Mouse (Mus musculus) midbrain, postnatal 0 days (tissue): ENCODE data around the gene Mynn. TPM values are rescaled to one million over a fixed set of nuclear protein-coding genes. Genes with fewer than 3 reads are reported as not detected.

ENCODE experiments used
- ATAC-seq: fragments of 200-750 bp; cut with Nextera tagmentation; 2 replicates; pipeline ENCODE4 v1.8.0; 2017; ENCODE audit warnings: moderate number of reproducible peaks, mild to moderate bottlenecking, moderate TSS enrichment, moderate library complexity; ENCODE audit not compliant: low FRiP score
- DNase-seq: peaks from one replicate; pipeline ENCODE4 v3.0.0-alpha.2; 2015; ENCODE audit warnings: low spot score
- H3K27ac ChIP-seq: fragments of 300-500 bp; sonication (generic); 2 replicates; pipeline ENCODE4 v1.5.1; 2014; ENCODE audit warnings: low read depth, mild to moderate bottlenecking, low read length, mixed read lengths
- H3K27me3 ChIP-seq: fragments of 300-500 bp; sonication (generic); 2 replicates; pipeline ENCODE4 v1.6.1; 2014; ENCODE audit warnings: low read length, control low read depth, mixed read lengths; ENCODE audit not compliant: insufficient read depth
- H3K36me3 ChIP-seq: fragments of 300-500 bp; sonication (generic); 2 replicates; pipeline ENCODE4 v1.6.1; 2014; ENCODE audit warnings: low read length, control low read depth, mixed read lengths; ENCODE audit not compliant: insufficient read depth
- H3K4me1 ChIP-seq: fragments of 300-500 bp; sonication (generic); 2 replicates; pipeline ENCODE4 v1.6.1; 2014; ENCODE audit warnings: mild to moderate bottlenecking, control low read depth, antibody characterized with exemption, low read length, mixed read lengths; ENCODE audit not compliant: insufficient read depth
- H3K4me2 ChIP-seq: fragments of 300-500 bp; sonication (generic); 2 replicates; pipeline ENCODE4 v1.6.1; 2014; ENCODE audit warnings: low read depth, mild to moderate bottlenecking, low read length, mixed read lengths; ENCODE audit not compliant: poor library complexity, severe bottlenecking
- H3K4me3 ChIP-seq: fragments of 300-500 bp; sonication (generic); 2 replicates; pipeline ENCODE4 v1.5.1; 2014; ENCODE audit warnings: low read depth, mild to moderate bottlenecking, low read length, moderate library complexity
- H3K9ac ChIP-seq: fragments of 300-500 bp; sonication (generic); replicated peaks from 2 replicates; pipeline ENCODE4 v1.6.1; 2014; ENCODE audit warnings: mild to moderate bottlenecking, low read length, moderate library complexity, mixed read lengths; ENCODE audit not compliant: poor library complexity, severe bottlenecking
- H3K9me3 ChIP-seq: fragments of 300-500 bp; sonication (generic); 2 replicates; pipeline ENCODE4 v1.6.1; 2016; ENCODE audit warnings: low read length, control low read depth
- CTCF ChIP-seq: IDR thresholded peaks from 2 replicates; pipeline ENCODE4 v1.5.1; 2016; ENCODE audit warnings: antibody characterized with exemption, mild to moderate bottlenecking
- WGBS: fragments of 180-500 bp; shearing (Covaris S2); extraction: QIAGEN DNeasy Blood & Tissue Kit; methylation state at CpG from one replicate; pipeline ENCODE4 v1.1.7; 2014; 5-methylcytosine and 5-hydroxymethylcytosine counted together
- polyA plus RNA-seq: library from polyadenylated mRNA; unstranded; fragments of >200 nt; fragmentation: Nextera tagmentation; extraction: Ambion mirVana; gene quantifications from 2 replicates; pipeline ENCODE4 v1.2.1, GENCODE M21; 2015
- total RNA-seq: library from RNA; depleted of rRNA; stranded (reverse); fragments of >200 nt; gene quantifications from 2 replicates; pipeline ENCODE4 v1.2.3, GENCODE M21; 2014

The Mynn gene
- total and polyA plus RNA-seq, 2 experiments from 2014 or later, result 17.2 to 19.0 TPM

DNA sequence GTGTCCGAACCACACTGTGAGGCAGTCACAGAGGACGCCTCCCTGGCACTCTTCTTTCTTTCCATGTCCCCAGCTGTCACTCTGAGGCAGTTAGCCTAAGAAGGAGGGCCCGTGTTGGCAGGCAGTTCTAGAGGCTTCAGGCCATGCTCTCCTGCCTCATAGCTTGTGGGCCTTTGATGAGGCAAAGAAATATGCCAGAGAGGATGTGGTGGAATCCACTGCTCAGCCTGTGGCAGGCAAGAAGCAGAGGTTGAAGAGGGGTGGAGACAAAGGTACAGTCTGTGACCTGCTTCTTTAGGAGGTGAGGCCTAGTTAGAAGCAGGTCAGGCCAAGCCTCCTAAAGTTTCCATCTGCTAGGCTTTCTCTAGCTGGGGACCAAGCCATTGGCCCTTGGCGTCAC, 9.1 kb downstream of the Mynn start:
- no peak for TF ChIP-seq CTCF
- H3K27me3 ChIP-seq, result no peaks in the 10 kb centered on the region
- H3K9me3 ChIP-seq, result no peaks in the 10 kb centered on the region
- H3K27ac ChIP-seq, result no peak overlapping the region
- no peak for DNase-seq
- H3K36me3 ChIP-seq, result peaks cover 40% of the 10 kb centered on the region
- no peak overlapping the region for H3K9ac ChIP-seq
- no peaks in the 10 kb centered on the region for H3K4me1 ChIP-seq
- no peak overlapping the region for H3K4me2 ChIP-seq
- ATAC-seq, result no peak
- no peak overlapping the region for H3K4me3 ChIP-seq
- WGBS, result 91% methylated on average over 4 of the region's 4 CpGs

- no peak overlapping the region for H3K9ac ChIP-seq
- DNase-seq (no peak), ATAC-seq (no peak)
- no peaks in the 10 kb centered on the region for H3K27me3 ChIP-seq
- no peak overlapping the region for H3K27ac ChIP-seq
- 95% methylated on average over 8 of the region's 8 CpGs for WGBS
- no peaks in the 10 kb centered on the region for H3K9me3 ChIP-seq
- TF ChIP-seq CTCF, result no peak
- H3K4me2 ChIP-seq, result no peak overlapping the region
- H3K4me1 ChIP-seq, result no peaks in the 10 kb centered on the region
- no peak overlapping the region for H3K4me3 ChIP-seq
- H3K36me3 ChIP-seq, result peaks cover 38% of the 10 kb centered on the region
These were observed 18.3 kb downstream of the Mynn start for GRCm38 (mm10) chr3:30620132-30620531.

GRCm38 (mm10) chr3:30633681-30634080, 31.8 kb downstream of the Mynn start:
- H3K4me3 ChIP-seq, result no peak overlapping the region
- H3K27me3 ChIP-seq, result no peaks in the 10 kb centered on the region
- no peak overlapping the region for H3K9ac ChIP-seq
- WGBS, result 64% methylated on average over 3 of the region's 3 CpGs
- no peak for ATAC-seq
- no peak overlapping the region for H3K27ac ChIP-seq
- DNase-seq, result peak; percentile 19
- no peak overlapping the region for H3K4me2 ChIP-seq
- peak; percentile 43 for TF ChIP-seq CTCF
- H3K36me3 ChIP-seq, result no peaks in the 10 kb centered on the region
- no peaks in the 10 kb centered on the region for H3K9me3 ChIP-seq
- H3K4me1 ChIP-seq, result no peaks in the 10 kb centered on the region

GRCm38 (mm10) chr3:30635629-30636028, 33.8 kb downstream of the Mynn start:
- DNase-seq, result no peak
- TF ChIP-seq CTCF, result no peak
- H3K27me3 ChIP-seq, result no peaks in the 10 kb centered on the region
- H3K27ac ChIP-seq, result no peak overlapping the region
- H3K4me2 ChIP-seq, result no peak overlapping the region
- H3K4me3 ChIP-seq, result no peak overlapping the region
- no peaks in the 10 kb centered on the region for H3K4me1 ChIP-seq
- ATAC-seq, result no peak
- 89% methylated on average over 4 of the region's 4 CpGs for WGBS
- no peaks in the 10 kb centered on the region for H3K9me3 ChIP-seq
- H3K9ac ChIP-seq, result no peak overlapping the region
- no peaks in the 10 kb centered on the region for H3K36me3 ChIP-seq

DNA sequence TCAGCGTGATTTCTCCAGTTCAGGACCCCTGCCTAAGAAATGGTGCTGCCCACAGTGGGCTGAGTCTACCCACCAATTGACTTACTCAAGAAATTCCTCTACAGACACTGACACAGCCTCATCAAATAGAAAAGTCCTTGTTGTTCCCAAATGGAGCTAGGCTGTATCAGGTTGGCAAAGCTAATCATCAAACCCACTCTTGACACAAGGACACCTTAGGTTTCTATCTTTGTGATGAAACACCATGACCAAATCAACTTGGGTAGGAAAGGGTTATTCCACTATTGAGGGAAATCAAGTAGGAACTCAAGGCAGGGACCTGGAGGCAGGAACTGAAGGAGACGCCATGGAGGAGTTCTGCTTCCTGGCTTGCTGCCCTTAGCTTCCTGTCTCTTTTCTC, 42.3 kb downstream of the Mynn start, which contains the start of gene Lrriq4:
Lrriq4 (plus strand) TSS at position 301 of the 400 bp plus-strand sequence.
- Histone ChIP-seq H3K27me3 (no peaks in the 10 kb centered on the region), H3K36me3 (no peaks in the 10 kb centered on the region), H3K4me3 (no peak within 1 kb of the TSS), H3K4me1 (0 out of 2 replicates have a peak, but pooled peaks cover 5% of the 10 kb centered on the region), H3K4me2 (no peak within 1 kb of the TSS), H3K27ac (no peak within 1 kb of the TSS), H3K9me3 (no peaks in the 10 kb centered on the region), H3K9ac (no peak within 1 kb of the TSS)
- DNase-seq (no peak), ATAC-seq (no peak)
- 74% methylated on average over 2 of the region's 2 CpGs for WGBS
- TF ChIP-seq CTCF, result no peak

GRCm38 (mm10) chr3:30646761-30647160, 44.9 kb downstream of the Mynn start:
- no peak overlapping the region for H3K27ac ChIP-seq
- DNase-seq (no peak), ATAC-seq (no peak)
- no peaks in the 10 kb centered on the region for H3K36me3 ChIP-seq
- H3K4me2 ChIP-seq, result no peak overlapping the region
- H3K9ac ChIP-seq, result no peak overlapping the region
- no peak overlapping the region for H3K4me3 ChIP-seq
- no peaks in the 10 kb centered on the region for H3K9me3 ChIP-seq
- no peaks in the 10 kb centered on the region for H3K27me3 ChIP-seq
- WGBS, result 49% methylated on average over 8 of the region's 8 CpGs
- TF ChIP-seq CTCF, result no peak
- 0 out of 2 replicates have a peak, but pooled peaks cover 5% of the 10 kb centered on the region for H3K4me1 ChIP-seq
